15 mouse cellular contexts compared by ENCODE assay signal in the genomic region with DNA sequence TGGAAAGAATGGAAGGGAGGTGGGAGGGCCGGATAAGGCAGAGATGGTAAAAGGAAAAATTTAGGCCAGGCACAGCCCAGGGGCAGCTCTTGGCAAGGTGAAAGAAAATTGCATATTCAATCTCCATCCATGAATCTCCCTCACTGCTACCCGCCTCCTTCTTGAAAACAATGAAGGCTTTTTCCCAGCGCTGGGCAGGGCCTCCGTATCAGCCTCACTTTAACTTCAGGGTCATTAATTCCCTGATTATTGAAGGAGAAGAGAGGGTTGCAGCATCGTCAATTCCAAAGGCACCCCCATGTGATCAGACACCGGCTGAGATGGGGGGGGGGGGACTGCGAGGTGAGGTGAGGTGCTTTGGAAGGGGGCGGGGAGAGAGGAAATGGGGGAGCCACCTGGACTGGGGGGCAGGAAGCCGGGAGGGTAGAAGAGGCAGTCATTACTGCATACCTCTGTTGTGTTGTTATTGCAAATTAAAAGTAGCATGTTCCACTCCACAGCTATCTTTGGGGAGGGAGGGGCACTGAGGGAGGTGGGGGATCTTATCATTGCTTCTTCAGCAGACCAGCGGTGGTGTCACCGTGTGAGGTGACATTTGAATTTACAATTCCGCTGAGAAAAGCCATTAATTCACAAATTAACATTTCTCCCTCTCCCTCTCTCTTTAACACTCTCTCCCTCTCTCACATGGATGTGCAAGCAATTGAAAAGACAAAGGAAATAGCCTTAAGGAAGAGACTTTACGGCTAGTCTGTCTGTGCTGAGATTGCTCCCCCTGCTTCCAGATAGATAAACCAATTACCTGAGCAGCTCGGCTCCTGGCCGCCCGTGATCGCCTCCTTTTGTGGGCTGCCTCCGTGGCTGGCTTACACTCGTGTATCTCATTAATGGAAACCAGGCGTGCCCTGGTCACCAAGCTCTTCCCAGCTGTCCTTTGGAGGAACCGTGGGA. TPM values are rescaled to one million over a fixed set of nuclear protein-coding genes. Genes with fewer than 3 reads are reported as not detected.
DNase-seq lines count a peak whose midpoint lies in the region; ATAC-seq and TF ChIP-seq lines count a peak whose summit lies in the region.
"Had no signal": no experiment of that assay in that cellular context is flagged by ENCODE, and none has a peak within 500 bp of the region (broad histone marks: within the 10 kb centered on the region; RNA-seq: fewer than 3 reads in every experiment).

No protein-coding gene starts in this region.

- H3K9me3 ChIP-seq in kidney, embryonic 15.5 days (replicated peaks), result no peaks in the 10 kb centered on the region
- no peaks in the 10 kb centered on the region for H3K9me3 ChIP-seq in forebrain, embryonic 16.5 days (ENCODE audit: control insufficient read depth, low read length)
- H3K9me3 ChIP-seq in hindbrain, postnatal 0 days (ENCODE audit: low read length), result no peaks in the 10 kb centered on the region
- H3K9me3 ChIP-seq in neural tube, embryonic 13.5 days, result no peaks in the 10 kb centered on the region
- no peaks in the 10 kb centered on the region for H3K9me3 ChIP-seq in liver, embryonic 11.5 days (ENCODE audit: control insufficient read depth, low read length)

- no peak overlapping the region for H3K4me3 ChIP-seq in kidney, embryonic 15.5 days (replicated peaks)
- no peak overlapping the region for H3K4me3 ChIP-seq in forebrain, embryonic 16.5 days (replicated peaks; ENCODE audit: low read length)
- H3K4me3 ChIP-seq in hindbrain, postnatal 0 days (ENCODE audit: low read length), result no peak overlapping the region
- H3K4me3 ChIP-seq in neural tube, embryonic 13.5 days, result no peak overlapping the region
- no peak overlapping the region for H3K4me3 ChIP-seq in liver, embryonic 11.5 days (ENCODE audit: low read depth, low read length)

- peaks cover 78% of the 10 kb centered on the region for H3K4me1 ChIP-seq in kidney, embryonic 15.5 days
- H3K4me1 ChIP-seq in forebrain, embryonic 16.5 days (replicated peaks; ENCODE audit: control insufficient read depth, insufficient read depth, low read length), result peaks cover 15% of the 10 kb centered on the region
- H3K4me1 ChIP-seq in hindbrain, postnatal 0 days (ENCODE audit: insufficient read depth, low read length), result peaks cover 10% of the 10 kb centered on the region; the same call in 1 of the 2 replicates
- H3K4me1 ChIP-seq in neural tube, embryonic 13.5 days (replicated peaks), result peaks cover 75% of the 10 kb centered on the region
- no peaks in the 10 kb centered on the region for H3K4me1 ChIP-seq in liver, embryonic 11.5 days (replicated peaks; ENCODE audit: control insufficient read depth, insufficient read depth, low read length)

- H3K27ac ChIP-seq in kidney, embryonic 15.5 days, result peak overlapping the region; percentile 64
- no peak overlapping the region for H3K27ac ChIP-seq in forebrain, embryonic 16.5 days (ENCODE audit: low read length)
- H3K27ac ChIP-seq in hindbrain, postnatal 0 days, result peak overlapping the region; percentile 32
- H3K27ac ChIP-seq in neural tube, embryonic 13.5 days (replicated peaks), result peak overlapping the region; percentile 92
- H3K27ac ChIP-seq in liver, embryonic 11.5 days (ENCODE audit: low read depth, low read length), result no peak overlapping the region
- H3K27ac ChIP-seq: macrophage had no signal

- no peak overlapping the region for H3K4me2 ChIP-seq in kidney, embryonic 15.5 days
- H3K4me2 ChIP-seq in forebrain, embryonic 16.5 days (ENCODE audit: low read length), result no peak overlapping the region; the same call in 1 of the 2 replicates
- H3K4me2 ChIP-seq in hindbrain, postnatal 0 days (ENCODE audit: low read depth, low read length), result no peak overlapping the region
- peak overlapping the region; percentile 31 for H3K4me2 ChIP-seq in neural tube, embryonic 13.5 days
- no peak overlapping the region for H3K4me2 ChIP-seq in liver, embryonic 11.5 days

- no peak for TF ChIP-seq CTCF in hindbrain, postnatal 0 days (IDR thresholded peaks at IDR 0.05; ENCODE audit: low read depth)

- peaks cover 54% of the 10 kb centered on the region for H3K36me3 ChIP-seq in kidney, embryonic 15.5 days
- H3K36me3 ChIP-seq in forebrain, embryonic 16.5 days (ENCODE audit: control insufficient read depth, insufficient read depth), result no peaks in the 10 kb centered on the region
- H3K36me3 ChIP-seq in hindbrain, postnatal 0 days (ENCODE audit: insufficient read depth, low read length), result no peaks in the 10 kb centered on the region
- H3K36me3 ChIP-seq in neural tube, embryonic 13.5 days, result no peaks in the 10 kb centered on the region
- H3K36me3 ChIP-seq in liver, embryonic 11.5 days (ENCODE audit: control insufficient read depth, insufficient read depth, low read length), result no peaks in the 10 kb centered on the region

- ATAC-seq in kidney, embryonic 15.5 days (replicated peaks; ENCODE audit: low FRiP score), result no peak
- ATAC-seq in forebrain, embryonic 16.5 days, result 0 out of 2 replicates have a peak, but pooled peaks have one; percentile 15
- peak; percentile 57; the same call in 1 of the 2 replicates for ATAC-seq in hindbrain, postnatal 0 days
- ATAC-seq in neural tube, embryonic 13.5 days (ENCODE audit: low read depth), result peak; percentile 68
- ATAC-seq in liver, embryonic 11.5 days (replicated peaks; ENCODE audit: low FRiP score), result no peak
- ATAC-seq: intestine, postnatal 0 days; liver, postnatal 0 days had no signal

- WGBS in kidney, embryonic 15.5 days, result 11% methylated on average over 21 of the region's 21 CpGs
- WGBS in forebrain, embryonic 16.5 days, result 14% methylated on average over 20 of the region's 21 CpGs
- whole genome bisulfite sequencing in hindbrain, postnatal 0 days, result 24% methylated on average over 21 of the region's 21 CpGs
- WGBS in neural tube, embryonic 13.5 days, result 3% methylated on average over 20 of the region's 21 CpGs
- 18% methylated on average over 21 of the region's 21 CpGs for WGBS in liver, embryonic 11.5 days

- H3K27me3 ChIP-seq in kidney, embryonic 15.5 days, result 0 out of 2 replicates have a peak, but pooled peaks cover 3% of the 10 kb centered on the region
- no peaks in the 10 kb centered on the region for H3K27me3 ChIP-seq in forebrain, embryonic 16.5 days (replicated peaks; ENCODE audit: control insufficient read depth, insufficient read depth, low read length)
- H3K27me3 ChIP-seq in hindbrain, postnatal 0 days (ENCODE audit: insufficient read depth, low read length), result no peaks in the 10 kb centered on the region
- no peaks in the 10 kb centered on the region for H3K27me3 ChIP-seq in neural tube, embryonic 13.5 days
- H3K27me3 ChIP-seq in liver, embryonic 11.5 days (replicated peaks; ENCODE audit: control insufficient read depth, insufficient read depth, low read length), result peaks cover 7% of the 10 kb centered on the region

- no peak for DNase-seq in kidney, postnatal 25 days
- DNase-seq in hindbrain, postnatal 0 days (ENCODE audit: low spot score), result peak; percentile 31
- no peak for DNase-seq in liver, embryonic 11.5 days (ENCODE audit: low spot score)
- no peak for DNase-seq in urinary bladder, adult 2 months (ENCODE audit: low spot score)
- DNase-seq: cerebellum, postnatal 14 days; heart, adult 11 months; heart, postnatal 10 days; liver, postnatal 0 days; right cerebral cortex, postnatal 4 days; thymus, postnatal 25 days had no signal

- no peak overlapping the region for H3K9ac ChIP-seq in kidney, embryonic 15.5 days
- H3K9ac ChIP-seq in forebrain, embryonic 16.5 days (replicated peaks; ENCODE audit: low read depth, low read length), result no peak overlapping the region
- H3K9ac ChIP-seq in hindbrain, postnatal 0 days (replicated peaks; ENCODE audit: low read length), result no peak overlapping the region
- H3K9ac ChIP-seq in neural tube, embryonic 13.5 days, result peak overlapping the region; percentile 59
- no peak overlapping the region for H3K9ac ChIP-seq in liver, embryonic 11.5 days (ENCODE audit: low read depth, low read length)
- H3K9ac ChIP-seq: liver, postnatal 0 days had no signal

RNA-seq across cellular contexts. Expression of gene Pax2, which starts 41.5 kb away (rescaled TPM):
- polyA plus RNA-seq in kidney, embryonic 15.5 days (2015; fragmentation: Nextera tagmentation; extraction: Ambion mirVana), result 34.6 and 36.9 TPM in 2 replicates
- polyA plus RNA-seq in forebrain, embryonic 16.5 days (2015; fragmentation: Nextera tagmentation; extraction: Ambion mirVana), result 0.07 TPM in 1 of 2 replicates, not detected in the other
- total RNA-seq in hindbrain, postnatal 0 days (2014; rRNA removed), result 8.1 and 9.0 TPM in 2 replicates
- polyA plus RNA-seq in hindbrain, postnatal 0 days (2015; fragmentation: Nextera tagmentation; extraction: Ambion mirVana), result 9.6 and 11.2 TPM in 2 replicates
- 25.2 and 28.2 TPM in 2 replicates for polyA plus RNA-seq in neural tube, embryonic 13.5 days (2015; fragmentation: Nextera tagmentation; extraction: Ambion mirVana)
- not detected in 2 replicates for polyA plus RNA-seq in liver, embryonic 11.5 days (2014; fragmentation: Nextera tagmentation; extraction: Ambion mirVana)
- 0.03 TPM in 1 of 2 replicates, not detected in the other for polyA plus RNA-seq in urinary bladder, adult 2 months (2012; rRNA removed)
- total RNA-seq: heart, postnatal 10 days had no signal
- polyA plus RNA-seq: intestine, postnatal 0 days; liver, postnatal 0 days; macrophage had no signal

Comparison
In these comparisons a context has a peak if more than half of its experiments do, and no peak if none do; other contexts are left out.
1. ATAC-seq: peak in forebrain, embryonic 16.5 days (single experiment), hindbrain, postnatal 0 days (single experiment) and neural tube, embryonic 13.5 days (single experiment); none in kidney, embryonic 15.5 days (single experiment) and liver, embryonic 11.5 days (single experiment).
2. H3K27ac ChIP-seq: peak in kidney, embryonic 15.5 days (single experiment), hindbrain, postnatal 0 days (single experiment) and neural tube, embryonic 13.5 days (single experiment); none in forebrain, embryonic 16.5 days (single experiment) and liver, embryonic 11.5 days (single experiment).